Mouse (Mus musculus) mature B cell (primary cell): ENCODE measurements around the gene Zp1.

Experiments used
- in situ Hi-C: fragments of 300-500 bp; cut with MboI; formaldehyde crosslinking; loops from 2 replicates; pipeline ENCODE4 v1.14.3; 2019

Zp1 gene

DNA sequence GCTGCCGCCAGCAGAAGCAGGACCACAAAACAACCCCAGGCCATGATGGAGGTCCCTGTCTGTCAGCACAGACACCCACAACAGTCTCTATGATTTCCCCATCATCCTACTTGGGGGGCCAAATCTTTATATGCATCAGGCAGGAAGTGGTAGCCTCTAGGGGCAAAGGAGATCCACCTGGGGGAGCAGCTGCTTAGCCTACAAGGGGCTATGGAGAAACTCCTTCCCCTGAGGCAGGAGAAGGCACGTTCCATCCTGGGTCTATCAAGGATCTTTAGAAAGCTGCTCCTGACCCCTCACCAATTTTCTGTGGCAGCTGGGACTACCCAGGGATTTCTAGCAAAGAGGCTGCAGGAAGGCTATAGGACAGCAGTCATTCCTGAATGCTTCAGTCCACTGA, at the start of gene Zp1:
Gene Zp1, minus strand, starts transcription at position 101 of the 400 bp plus-strand sequence.
- in situ Hi-C loops: no loop called here

- in situ Hi-C loops: no loop called here
These were observed 48.1 kb upstream of the Zp1 start for GRCm38 (mm10) chr19:10968578-10968977.

GRCm38 (mm10) chr19:10965721-10966120, 45.3 kb upstream of the Zp1 start:
- in situ Hi-C loops: no loop called here

GRCm38 (mm10) chr19:10959978-10960346, 39.5 kb upstream of the Zp1 start:
- in situ Hi-C loops: loop anchor here (10.0 kb wide), 1 partner anchor 245 kb away; no protein-coding TSS in a partner anchor

DNA sequence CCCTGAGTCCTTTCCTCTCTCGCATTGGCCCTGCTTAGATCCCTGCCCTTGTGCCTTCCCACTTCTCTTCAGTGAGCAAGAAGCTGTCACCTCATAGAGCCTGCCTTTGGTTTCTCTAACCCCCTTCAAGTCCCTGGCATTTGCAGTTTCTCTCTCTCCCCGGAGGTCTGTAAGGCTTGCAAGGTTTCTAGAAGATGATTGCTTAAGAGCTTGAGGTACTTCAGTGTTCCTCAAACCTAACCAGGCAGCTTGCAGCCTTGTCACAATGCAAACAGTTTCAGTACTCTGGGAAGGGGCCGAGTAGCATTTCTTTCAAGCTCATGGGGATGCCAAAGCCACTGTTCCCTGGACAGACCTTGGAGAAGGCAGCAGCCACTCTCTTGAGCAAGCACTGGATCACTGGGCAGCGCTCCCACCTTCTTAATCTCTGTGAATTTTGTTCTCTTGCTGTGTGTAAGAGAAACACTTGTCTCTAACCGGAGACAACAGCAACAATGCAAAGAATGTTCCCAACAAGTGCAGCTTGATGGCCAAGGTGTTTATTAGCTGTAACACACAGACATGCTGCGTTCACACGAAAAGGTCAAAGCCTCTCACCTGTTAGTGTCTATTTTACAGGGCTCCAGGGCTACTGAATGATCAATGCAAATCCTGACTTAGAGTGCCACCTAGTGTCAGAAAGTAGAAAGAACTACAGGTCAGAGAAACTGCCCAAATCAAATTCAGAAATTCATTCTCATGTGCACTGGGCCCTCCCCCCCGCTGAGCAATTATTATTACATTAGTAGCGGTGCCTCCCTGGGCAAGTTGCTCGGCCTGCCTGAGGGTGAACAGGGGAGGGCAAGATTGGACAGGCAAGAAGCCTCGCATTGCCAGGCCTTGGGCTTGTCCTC, 38.9 kb upstream of the Zp1 start:
- in situ Hi-C loops: loop anchor here (10.0 kb wide), 1 partner anchor 245 kb away; no protein-coding TSS in a partner anchor

DNA sequence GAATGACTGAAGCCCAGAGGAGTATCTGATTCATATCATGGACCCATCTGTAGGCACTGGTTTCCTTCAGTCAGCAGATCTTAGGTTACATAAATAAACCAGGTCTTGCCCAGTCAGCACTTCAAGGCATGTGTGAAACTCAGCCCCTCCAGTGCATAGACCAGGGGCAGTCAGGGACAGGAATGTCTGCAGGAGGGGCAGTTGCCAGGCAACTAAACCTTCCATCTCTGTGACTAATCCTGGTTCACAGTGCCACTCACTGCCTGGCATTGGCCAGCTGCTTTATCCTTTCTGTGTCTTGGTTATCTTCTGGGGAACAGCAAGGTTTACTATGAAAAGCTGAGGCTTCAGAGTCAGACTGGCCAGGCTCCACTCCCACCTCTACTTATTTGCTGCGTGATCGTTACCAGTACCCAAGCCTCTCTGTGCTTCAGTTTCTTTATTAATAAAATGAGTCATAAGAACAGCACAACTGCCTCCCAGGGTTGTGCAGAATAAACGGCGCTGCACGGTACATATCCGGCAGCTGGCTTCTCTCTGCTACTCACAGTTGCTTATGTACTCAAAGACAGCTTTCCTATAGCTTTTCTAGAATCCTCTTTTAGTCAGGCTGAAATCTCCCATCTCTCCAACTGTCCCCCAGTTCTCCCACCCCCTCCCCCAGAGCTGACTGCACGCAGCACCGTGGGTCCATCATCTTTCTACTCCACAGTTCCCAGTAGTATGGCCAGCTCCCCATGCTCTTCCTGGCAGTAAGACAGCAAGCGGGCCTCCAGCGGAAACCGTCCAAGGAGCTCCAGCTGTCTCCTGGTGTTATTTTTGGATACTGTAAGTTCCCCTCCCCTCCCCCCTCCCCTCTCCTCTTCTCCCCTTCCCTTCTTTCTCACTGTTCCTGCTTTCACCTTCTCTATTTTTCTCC, 31.8 kb upstream of the Zp1 start:
- in situ Hi-C loops: loop anchor here (10.0 kb wide), 1 partner anchor 237 kb away; no protein-coding TSS in a partner anchor

DNA sequence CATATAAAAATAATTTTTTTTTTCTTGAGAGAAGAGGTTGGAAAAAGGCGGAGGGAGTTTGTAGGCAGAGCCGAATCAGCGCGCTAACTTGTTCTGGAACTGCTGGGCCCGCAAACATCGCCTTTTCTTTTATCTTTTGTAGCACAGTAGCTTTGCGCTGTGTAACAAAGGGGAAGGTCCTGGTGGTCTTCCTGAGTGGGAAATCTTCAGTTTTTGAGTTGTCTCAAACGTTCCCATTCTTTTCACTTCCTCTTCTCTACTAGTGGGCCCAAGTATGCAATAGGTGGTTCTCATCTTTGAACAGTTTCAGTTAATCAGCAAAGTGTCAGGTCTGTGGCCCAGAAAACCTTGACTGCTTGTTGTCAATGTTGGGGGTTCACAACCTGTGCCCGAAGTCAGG, 29.1 kb upstream of the Zp1 start:
- in situ Hi-C loops: no loop called here

- in situ Hi-C loops: no loop called here
These were observed 28.7 kb upstream of the Zp1 start, which contains the start of gene Ccdc86 for GRCm38 (mm10) chr19:10949112-10949511. Gene Ccdc86, minus strand, starts transcription at chr19:10949266.

GRCm38 (mm10) chr19:10948416-10948815, 28.0 kb upstream of the Zp1 start:
- in situ Hi-C loops: no loop called here

DNA sequence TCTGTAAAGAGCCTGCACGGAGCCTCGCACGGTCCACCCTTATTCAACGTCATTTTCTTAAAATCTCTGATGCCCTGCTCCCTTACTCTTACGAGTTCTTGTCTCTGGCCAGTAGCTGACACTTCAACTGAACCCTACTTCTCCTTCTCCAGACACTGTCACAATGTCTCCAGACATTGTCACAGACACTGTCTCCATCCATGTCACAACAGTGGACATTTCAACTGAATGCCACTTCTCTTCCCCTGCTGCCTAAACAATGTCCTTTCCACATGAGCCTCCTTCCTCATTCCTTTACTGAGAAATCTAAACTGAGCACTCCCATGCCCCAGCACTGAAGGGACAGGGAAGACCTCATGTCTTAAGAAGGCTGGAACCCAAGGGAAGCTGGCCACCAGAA, 26.8 kb upstream of the Zp1 start:
- in situ Hi-C loops: no loop called here

DNA sequence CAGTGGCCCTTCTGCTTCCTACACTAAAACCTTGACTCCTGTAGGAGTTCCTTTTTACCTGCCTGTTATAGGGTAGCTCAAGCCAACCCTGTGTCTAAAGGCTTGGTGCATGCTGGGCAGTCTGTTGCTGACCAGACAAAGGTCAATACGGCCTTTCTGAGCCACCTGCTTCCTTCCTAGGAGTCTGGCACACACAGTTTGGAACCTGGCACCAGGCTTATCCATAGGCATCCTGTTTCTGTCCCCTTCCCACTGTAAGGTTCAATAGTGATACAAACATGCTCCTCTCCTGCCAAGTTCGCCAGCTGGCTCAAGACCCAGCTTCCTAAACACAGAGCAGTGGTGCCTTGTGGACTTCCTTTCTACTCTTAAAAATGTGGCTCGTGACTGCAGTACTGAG, 26.1 kb upstream of the Zp1 start:
- in situ Hi-C loops: no loop called here

- in situ Hi-C loops: no loop called here
These were observed 23.5 kb upstream of the Zp1 start for GRCm38 (mm10) chr19:10943955-10944354.

GRCm38 (mm10) chr19:10940801-10941457, 20.5 kb upstream of the Zp1 start:
- in situ Hi-C loops: no loop called here

DNA sequence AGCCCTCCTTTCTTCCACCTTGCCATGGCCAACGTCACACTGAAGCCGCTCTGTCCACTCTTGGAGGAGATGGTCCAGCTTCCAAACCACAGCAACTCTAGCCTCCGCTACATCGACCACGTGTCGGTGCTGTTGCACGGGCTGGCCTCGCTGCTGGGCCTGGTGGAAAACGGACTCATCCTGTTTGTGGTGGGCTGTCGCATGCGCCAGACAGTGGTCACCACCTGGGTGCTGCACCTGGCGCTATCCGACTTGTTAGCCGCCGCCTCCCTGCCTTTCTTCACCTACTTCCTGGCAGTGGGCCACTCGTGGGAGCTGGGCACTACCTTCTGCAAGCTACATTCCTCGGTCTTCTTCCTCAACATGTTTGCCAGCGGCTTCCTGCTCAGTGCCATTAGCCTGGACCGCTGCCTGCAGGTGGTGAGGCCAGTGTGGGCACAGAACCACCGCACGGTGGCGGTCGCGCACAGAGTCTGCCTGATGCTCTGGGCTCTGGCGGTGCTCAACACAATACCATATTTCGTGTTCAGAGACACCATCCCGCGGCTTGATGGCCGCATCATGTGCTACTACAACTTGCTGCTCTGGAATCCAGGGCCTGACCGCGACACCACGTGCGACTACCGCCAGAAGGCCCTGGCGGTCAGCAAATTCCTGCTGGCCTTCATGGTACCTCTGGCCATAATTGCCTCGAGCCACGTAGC, 19.8 kb upstream of the Zp1 start:
- in situ Hi-C loops: no loop called here

DNA sequence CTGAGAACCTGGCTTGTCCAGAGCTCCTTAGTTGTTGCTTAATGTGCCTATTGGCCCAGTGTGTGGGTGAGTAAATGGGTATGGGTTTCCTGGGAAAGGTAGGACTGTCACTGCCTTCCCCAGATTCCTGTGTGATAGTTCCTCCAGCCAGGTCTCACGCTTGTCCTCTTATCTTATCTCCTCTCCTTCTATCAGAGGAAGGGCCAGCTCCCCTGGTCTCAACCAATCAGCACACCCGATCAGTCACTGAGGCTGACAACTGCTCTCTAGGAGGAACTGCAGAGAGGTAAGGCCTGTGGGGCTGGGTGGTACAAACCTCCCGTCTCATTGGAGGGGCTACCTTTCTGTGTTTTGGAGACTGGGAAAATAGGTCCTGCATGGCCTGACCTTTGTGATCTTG, 18.3 kb upstream of the Zp1 start:
- in situ Hi-C loops: no loop called here

DNA sequence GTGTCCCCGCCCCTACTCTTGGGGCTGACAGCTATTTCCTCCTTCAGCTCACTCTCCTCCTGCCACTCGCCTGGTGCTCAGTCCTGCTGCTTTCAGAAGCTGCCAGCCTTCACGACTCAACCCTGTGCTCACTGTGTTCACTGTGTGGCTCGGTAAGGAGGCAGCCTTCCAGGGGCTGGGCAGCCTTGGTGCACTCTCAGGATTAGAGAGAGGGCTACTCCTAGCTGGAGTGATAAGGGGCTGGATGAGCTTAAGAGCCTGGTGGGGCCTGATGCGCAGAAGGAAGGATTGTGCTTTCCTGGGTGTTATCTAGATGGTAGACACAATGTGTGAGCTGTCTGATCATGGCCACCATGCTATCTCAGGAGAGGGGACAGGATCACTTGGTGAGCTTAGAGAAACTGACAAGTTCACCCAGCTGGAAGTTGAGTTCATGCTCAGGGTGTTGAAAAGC, 16.7 kb upstream of the Zp1 start, which contains the start of gene Ptgdr2:
Gene Ptgdr2, plus strand, starts transcription at position 51 of the 454 bp plus-strand sequence.
- in situ Hi-C loops: no loop called here

- in situ Hi-C loops: no loop called here
These were observed 15.6 kb upstream of the Zp1 start for GRCm38 (mm10) chr19:10936077-10936476.

DNA sequence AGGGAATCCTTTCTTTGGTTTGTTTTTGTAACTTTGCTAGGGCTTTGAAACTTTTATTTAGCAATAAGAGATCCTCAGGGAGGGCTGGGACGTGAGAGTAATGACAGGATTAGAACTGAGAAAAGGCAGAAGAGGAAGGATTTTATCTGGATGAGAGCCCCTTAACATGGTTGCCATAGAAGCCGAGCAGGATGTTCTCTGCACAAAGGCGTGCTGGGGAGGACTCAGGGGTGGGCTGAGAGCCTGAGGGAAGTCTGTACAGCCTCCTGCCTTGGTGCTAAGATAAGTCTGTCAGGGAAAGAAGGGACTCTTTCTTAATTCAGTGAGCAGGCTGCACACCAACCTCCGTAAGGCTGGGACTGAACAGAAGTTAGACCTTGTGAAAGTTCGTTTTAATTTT, 14.6 kb upstream of the Zp1 start:
- in situ Hi-C loops: no loop called here

DNA sequence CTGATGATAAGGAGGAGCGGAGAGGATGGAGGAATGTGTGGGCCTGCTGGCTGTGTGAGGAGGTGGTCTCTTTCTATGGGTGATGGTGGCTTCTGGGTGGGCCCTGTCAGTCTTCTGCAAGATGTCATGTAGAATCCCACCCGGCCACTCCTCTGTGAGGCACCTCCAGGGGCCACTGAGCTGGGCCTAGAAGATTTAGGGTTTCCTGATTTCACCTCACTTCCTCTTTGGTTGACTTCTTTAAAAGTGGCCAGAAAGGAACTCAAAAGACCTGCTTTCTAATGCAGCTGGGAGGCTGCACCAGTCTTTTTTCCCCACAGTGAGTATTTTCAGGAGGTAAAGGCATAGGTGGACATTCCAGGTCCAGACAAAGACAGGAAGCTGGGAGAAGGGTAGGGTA, 10.2 kb upstream of the Zp1 start:
- in situ Hi-C loops: no loop called here

GRCm38 (mm10) chr19:10926666-10927065, 6.2 kb upstream of the Zp1 start:
- in situ Hi-C loops: no loop called here

GRCm38 (mm10) chr19:10926123-10926621, 5.7 kb upstream of the Zp1 start:
- in situ Hi-C loops: no loop called here
